Mouse (Mus musculus): ENCODE data around the gene Nmd3. TPM values are rescaled to one million over a fixed set of nuclear protein-coding genes. Genes with fewer than 3 reads are reported as not detected.

Gene Nmd3
- polyA plus RNA-seq, 1 experiment from 2014 or later, result 113 TPM

- H3K4me2 ChIP-seq, result peak overlapping the region; percentile 94
Observed at GRCm38 (mm10) chr3:69722187-69722867, 542 bp downstream of the Nmd3 start.

GRCm38 (mm10) chr3:69723161-69723560, 1.4 kb downstream of the Nmd3 start:
- peak overlapping the region; percentile 86 for H3K4me3 ChIP-seq
- ATAC-seq, result no peak
- H3K27me3 ChIP-seq, result no peaks in the 10 kb centered on the region
- no peak overlapping the region for H3K27ac ChIP-seq
- H3K36me3 ChIP-seq (ENCODE audit: poor library complexity, severe bottlenecking), result 0 out of 2 replicates have a peak, but pooled peaks cover 9% of the 10 kb centered on the region
- H3K9me3 ChIP-seq (replicated peaks), result no peaks in the 10 kb centered on the region
- WGBS, result 20% methylated on average over 7 of the region's 7 CpGs
- H3K4me1 ChIP-seq, result peaks cover 21% of the 10 kb centered on the region
- H3K4me2 ChIP-seq, result peak overlapping the region; percentile 94
- peak overlapping the region; percentile 87 for H3K9ac ChIP-seq

More at GRCm38 (mm10) chr3:69722187-69722867, 542 bp downstream of the Nmd3 start:
- H3K36me3 ChIP-seq (ENCODE audit: poor library complexity, severe bottlenecking), result 0 out of 2 replicates have a peak, but pooled peaks cover 9% of the 10 kb centered on the region
- H3K4me1 ChIP-seq, result peaks cover 21% of the 10 kb centered on the region
- WGBS, result under 1% methylated on average over 57 of the region's 58 CpGs
- H3K9me3 ChIP-seq (replicated peaks), result no peaks in the 10 kb centered on the region
- H3K27ac ChIP-seq, result peak overlapping the region; percentile 82
- ATAC-seq, result peak; percentile 87
- H3K9ac ChIP-seq, result peak overlapping the region; percentile 87
- H3K4me3 ChIP-seq, result peak overlapping the region; percentile 86
- H3K27me3 ChIP-seq, result no peaks in the 10 kb centered on the region

- Histone ChIP-seq H3K4me1 (no peaks in the 10 kb centered on the region), H3K9ac (no peak overlapping the region), H3K27me3 (no peaks in the 10 kb centered on the region), H3K9me3 (replicated peaks) (no peaks in the 10 kb centered on the region), H3K4me3 (no peak overlapping the region), H3K27ac (no peak overlapping the region), H3K4me2 (no peak overlapping the region), H3K36me3 (ENCODE audit: poor library complexity, severe bottlenecking) (peaks cover 52% of the 10 kb centered on the region)
- ATAC-seq, result no peak
Observed at GRCm38 (mm10) chr3:69730930-69731329, 9.1 kb downstream of the Nmd3 start.

- H3K4me3 ChIP-seq, result no peak overlapping the region
- H3K36me3 ChIP-seq (ENCODE audit: poor library complexity, severe bottlenecking), result peaks cover 59% of the 10 kb centered on the region
- no peaks in the 10 kb centered on the region for H3K9me3 ChIP-seq (replicated peaks)
- no peak for ATAC-seq
- H3K4me1 ChIP-seq, result no peaks in the 10 kb centered on the region
- H3K27ac ChIP-seq, result no peak overlapping the region
- H3K27me3 ChIP-seq, result no peaks in the 10 kb centered on the region
- WGBS, result 86% methylated on average over 2 of the region's 2 CpGs
- H3K9ac ChIP-seq, result no peak overlapping the region
- no peak overlapping the region for H3K4me2 ChIP-seq
Observed at GRCm38 (mm10) chr3:69733939-69734338, 12.2 kb downstream of the Nmd3 start.

GRCm38 (mm10) chr3:69755192-69755591, 33.4 kb downstream of the Nmd3 start:
- no peak overlapping the region for H3K9ac ChIP-seq
- H3K27ac ChIP-seq, result no peak overlapping the region
- 84% methylated on average over 3 of the region's 3 CpGs for WGBS
- H3K4me3 ChIP-seq, result no peak overlapping the region
- no peaks in the 10 kb centered on the region for H3K4me1 ChIP-seq
- H3K27me3 ChIP-seq, result no peaks in the 10 kb centered on the region
- no peak overlapping the region for H3K4me2 ChIP-seq
- H3K9me3 ChIP-seq (replicated peaks), result no peaks in the 10 kb centered on the region
- peaks cover 59% of the 10 kb centered on the region for H3K36me3 ChIP-seq (ENCODE audit: poor library complexity, severe bottlenecking)
- ATAC-seq, result no peak

GRCm38 (mm10) chr3:69755968-69756367, 34.2 kb downstream of the Nmd3 start:
- Histone ChIP-seq H3K9me3 (replicated peaks) (no peaks in the 10 kb centered on the region), H3K36me3 (ENCODE audit: poor library complexity, severe bottlenecking) (peaks cover 51% of the 10 kb centered on the region; the same call in 1 of the 2 replicates), H3K27ac (no peak overlapping the region), H3K4me3 (no peak overlapping the region), H3K4me2 (no peak overlapping the region), H3K9ac (no peak overlapping the region), H3K27me3 (no peaks in the 10 kb centered on the region), H3K4me1 (no peaks in the 10 kb centered on the region)
- WGBS, result 89% methylated on average over 3 of the region's 3 CpGs
- peak; percentile 20; the same call in 1 of the 2 replicates for ATAC-seq

GRCm38 (mm10) chr3:69756499-69756898, 34.7 kb downstream of the Nmd3 start:
- no peak overlapping the region for H3K4me2 ChIP-seq
- H3K9me3 ChIP-seq (replicated peaks), result no peaks in the 10 kb centered on the region
- H3K9ac ChIP-seq, result no peak overlapping the region
- ATAC-seq, result peak; percentile 67
- peaks cover 46% of the 10 kb centered on the region; the same call in 1 of the 2 replicates for H3K36me3 ChIP-seq (ENCODE audit: poor library complexity, severe bottlenecking)
- WGBS, result 32% methylated on average over 7 of the region's 7 CpGs
- no peak overlapping the region for H3K27ac ChIP-seq
- H3K27me3 ChIP-seq, result no peaks in the 10 kb centered on the region
- no peak overlapping the region for H3K4me3 ChIP-seq
- H3K4me1 ChIP-seq, result no peaks in the 10 kb centered on the region

- no peak overlapping the region for H3K9ac ChIP-seq
- no peak overlapping the region for H3K4me2 ChIP-seq
- H3K4me3 ChIP-seq, result no peak overlapping the region
- H3K4me1 ChIP-seq, result no peaks in the 10 kb centered on the region
- H3K36me3 ChIP-seq (ENCODE audit: poor library complexity, severe bottlenecking), result peaks cover 46% of the 10 kb centered on the region; the same call in 1 of the 2 replicates
- no peaks in the 10 kb centered on the region for H3K9me3 ChIP-seq (replicated peaks)
- H3K27ac ChIP-seq, result no peak overlapping the region
- no peak for ATAC-seq
- WGBS, result 88% methylated on average over 1 of the region's 1 CpGs
- H3K27me3 ChIP-seq, result no peaks in the 10 kb centered on the region
Observed at GRCm38 (mm10) chr3:69757456-69757855, 35.7 kb downstream of the Nmd3 start.

- Histone ChIP-seq H3K27me3 (no peaks in the 10 kb centered on the region), H3K27ac (no peak overlapping the region), H3K9me3 (replicated peaks) (no peaks in the 10 kb centered on the region), H3K4me3 (no peak overlapping the region), H3K36me3 (ENCODE audit: poor library complexity, severe bottlenecking) (peaks cover 35% of the 10 kb centered on the region), H3K4me2 (no peak overlapping the region), H3K4me1 (no peaks in the 10 kb centered on the region), H3K9ac (no peak overlapping the region)
- no peak for ATAC-seq
- WGBS, result 90% methylated on average over 6 of the region's 6 CpGs
Observed at GRCm38 (mm10) chr3:69760081-69760480, 38.3 kb downstream of the Nmd3 start.

- ATAC-seq, result no peak
- H3K4me1 ChIP-seq, result no peaks in the 10 kb centered on the region
- H3K9me3 ChIP-seq (replicated peaks), result no peaks in the 10 kb centered on the region
- peaks cover 43% of the 10 kb centered on the region for H3K36me3 ChIP-seq (ENCODE audit: poor library complexity, severe bottlenecking)
- no peak overlapping the region for H3K9ac ChIP-seq
- no peak overlapping the region for H3K4me3 ChIP-seq
- H3K4me2 ChIP-seq, result no peak overlapping the region
- 87% methylated on average over 4 of the region's 4 CpGs for WGBS
- no peaks in the 10 kb centered on the region for H3K27me3 ChIP-seq
- H3K27ac ChIP-seq, result no peak overlapping the region
Observed at GRCm38 (mm10) chr3:69761195-69761594, 39.4 kb downstream of the Nmd3 start.

- 84% methylated on average over 6 of the region's 6 CpGs for WGBS
- Histone ChIP-seq H3K9me3 (replicated peaks) (no peaks in the 10 kb centered on the region), H3K9ac (no peak overlapping the region), H3K4me2 (no peak overlapping the region), H3K4me3 (no peak overlapping the region), H3K4me1 (no peaks in the 10 kb centered on the region), H3K27ac (no peak overlapping the region), H3K36me3 (ENCODE audit: poor library complexity, severe bottlenecking) (peaks cover 48% of the 10 kb centered on the region), H3K27me3 (no peaks in the 10 kb centered on the region)
- no peak for ATAC-seq
Observed at GRCm38 (mm10) chr3:69762838-69763368, 41.1 kb downstream of the Nmd3 start.

- no peak overlapping the region for H3K4me2 ChIP-seq
- 0 out of 2 replicates have a peak, but pooled peaks have one; percentile 10 for ATAC-seq
- no peaks in the 10 kb centered on the region for H3K4me1 ChIP-seq
- 93% methylated on average over 21 of the region's 21 CpGs for WGBS
- H3K9me3 ChIP-seq (replicated peaks), result no peaks in the 10 kb centered on the region
- no peak overlapping the region for H3K27ac ChIP-seq
- H3K9ac ChIP-seq, result no peak overlapping the region
- no peaks in the 10 kb centered on the region for H3K27me3 ChIP-seq
- peaks cover 38% of the 10 kb centered on the region for H3K36me3 ChIP-seq (ENCODE audit: poor library complexity, severe bottlenecking)
- no peak overlapping the region for H3K4me3 ChIP-seq
Observed at GRCm38 (mm10) chr3:69763630-69764565, 42.1 kb downstream of the Nmd3 start.
